Mouse (Mus musculus) midbrain, embryonic 13.5 days (tissue): ENCODE results near the gene Olfr1163. TPM values are rescaled to one million over a fixed set of nuclear protein-coding genes. Genes with fewer than 3 reads are reported as not detected.
"Not testable (repeated sequence)": the region's sequence is repeated elsewhere in the genome, so short reads cannot be mapped to it uniquely, and the experiment has no call there.

Experiments
- ATAC-seq: fragments of 200-750 bp; cut with Nextera tagmentation; 2 replicates; pipeline ENCODE4 v1.8.0; 2017; ENCODE audit warnings: mild to moderate bottlenecking, moderate TSS enrichment, moderate library complexity
- H3K27ac ChIP-seq: fragments of 300-500 bp; sonication (generic); 2 replicates; pipeline ENCODE4 v1.5.1; 2015; ENCODE audit warnings: inconsistent platforms, mild to moderate bottlenecking, moderate library complexity
- H3K27me3 ChIP-seq: fragments of 300-500 bp; sonication (generic); 2 replicates; pipeline ENCODE4 v1.6.1; 2015; ENCODE audit warnings: mild to moderate bottlenecking, inconsistent platforms
- H3K36me3 ChIP-seq: fragments of 300-500 bp; sonication (generic); 2 replicates; pipeline ENCODE4 v1.6.1; 2015; ENCODE audit warnings: mild to moderate bottlenecking, inconsistent platforms
- H3K4me1 ChIP-seq: fragments of 300-500 bp; sonication (generic); replicated peaks from 2 replicates; pipeline ENCODE4 v1.6.1; 2015; ENCODE audit warnings: inconsistent platforms
- H3K4me2 ChIP-seq: fragments of 300-500 bp; sonication (generic); replicated peaks from 2 replicates; pipeline ENCODE4 v1.6.1; 2015; ENCODE audit warnings: moderate library complexity, mild to moderate bottlenecking, inconsistent platforms
- H3K4me3 ChIP-seq: fragments of 300-500 bp; sonication (generic); replicated peaks from 2 replicates; pipeline ENCODE4 v1.5.1; 2015; ENCODE audit warnings: mild to moderate bottlenecking, inconsistent platforms
- H3K9ac ChIP-seq: fragments of 300-500 bp; sonication (generic); replicated peaks from 2 replicates; pipeline ENCODE4 v1.6.1; 2015; ENCODE audit warnings: mild to moderate bottlenecking, inconsistent platforms
- H3K9me3 ChIP-seq: fragments of 300-500 bp; sonication (generic); 2 replicates; pipeline ENCODE4 v1.6.1; 2016; ENCODE audit warnings: mild to moderate bottlenecking, inconsistent platforms
- WGBS: fragments of 180-500 bp; shearing (Covaris S2); methylation state at CpG from one replicate; pipeline ENCODE4 v1.1.7; 2015; 5-methylcytosine and 5-hydroxymethylcytosine counted together
- polyA plus RNA-seq: library from polyadenylated mRNA; unstranded; fragments of >200 nt; fragmentation: Nextera tagmentation; extraction: Ambion mirVana; gene quantifications from 2 replicates; pipeline ENCODE4 v1.2.1, GENCODE M21; 2015

The Olfr1163 gene
- not detected in 2 replicates for polyA plus RNA-seq

- no peak for ATAC-seq
These were observed at the start of gene Olfr1163 for GRCm38 (mm10) chr2:88071730-88072129. Gene Olfr1163, minus strand, starts transcription at chr2:88071830.

GRCm38 (mm10) chr2:88093866-88094265 is 22.2 kb upstream of the Olfr1163 start, which contains the start of gene Olfr1164:
Gene Olfr1164, minus strand, starts transcription at chr2:88093966.
- H3K4me1 ChIP-seq: no peaks in the 10 kb centered on the region
- 87% methylated on average over 4 of the region's 4 CpGs for WGBS
- no peak for ATAC-seq

More at GRCm38 (mm10) chr2:88071730-88072129, at the start of gene Olfr1163:
- H3K9ac ChIP-seq: no peak within 1 kb of the TSS
- H3K4me1 ChIP-seq: no peaks in the 10 kb centered on the region
- H3K36me3 ChIP-seq: no peaks in the 10 kb centered on the region
- no peaks in the 10 kb centered on the region for H3K27me3 ChIP-seq
- H3K4me3 ChIP-seq: no peak within 1 kb of the TSS
- H3K4me2 ChIP-seq: no peak within 1 kb of the TSS
- H3K27ac ChIP-seq: no peak within 1 kb of the TSS
- no peaks in the 10 kb centered on the region for H3K9me3 ChIP-seq

GRCm38 (mm10) chr2:88063587-88063986 is 8.0 kb downstream of the Olfr1163 start:
- H3K27ac ChIP-seq: no peak overlapping the region
- H3K4me2 ChIP-seq: no peak overlapping the region
- no peaks in the 10 kb centered on the region for H3K4me1 ChIP-seq
- H3K4me3 ChIP-seq: no peak overlapping the region
- H3K27me3 ChIP-seq: no peaks in the 10 kb centered on the region
- whole genome bisulfite sequencing: 78% methylated on average over 2 of the region's 2 CpGs
- H3K36me3 ChIP-seq: no peaks in the 10 kb centered on the region
- no peak overlapping the region for H3K9ac ChIP-seq
- ATAC-seq: no peak
- 0 out of 2 replicates have a peak, but pooled peaks cover 3% of the 10 kb centered on the region for H3K9me3 ChIP-seq

More at GRCm38 (mm10) chr2:88093866-88094265, 22.2 kb upstream of the Olfr1163 start, which contains the start of gene Olfr1164:
- no peak within 1 kb of the TSS for H3K9ac ChIP-seq
- H3K27ac ChIP-seq: no peak within 1 kb of the TSS
- no peaks in the 10 kb centered on the region for H3K9me3 ChIP-seq
- no peaks in the 10 kb centered on the region for H3K36me3 ChIP-seq
- H3K4me3 ChIP-seq: no peak within 1 kb of the TSS
- H3K27me3 ChIP-seq: no peaks in the 10 kb centered on the region
- no peak within 1 kb of the TSS for H3K4me2 ChIP-seq

GRCm38 (mm10) chr2:88051029-88051428 is 20.6 kb downstream of the Olfr1163 start, which contains the start of gene Olfr1162:
Gene Olfr1162, minus strand, starts transcription at chr2:88051129.
- no peaks in the 10 kb centered on the region for H3K4me1 ChIP-seq
- H3K9ac ChIP-seq: no peak within 1 kb of the TSS
- no peak within 1 kb of the TSS for H3K27ac ChIP-seq
- no peaks in the 10 kb centered on the region for H3K27me3 ChIP-seq
- H3K9me3 ChIP-seq: no peaks in the 10 kb centered on the region
- WGBS: 86% methylated on average over 1 of the region's 1 CpGs
- no peaks in the 10 kb centered on the region for H3K36me3 ChIP-seq
- H3K4me3 ChIP-seq: no peak within 1 kb of the TSS
- H3K4me2 ChIP-seq: no peak within 1 kb of the TSS
- ATAC-seq: no peak

- no peak within 1 kb of the TSS for H3K27ac ChIP-seq
- no peak within 1 kb of the TSS for H3K9ac ChIP-seq
- H3K4me2 ChIP-seq: no peak within 1 kb of the TSS
- no peaks in the 10 kb centered on the region for H3K27me3 ChIP-seq
- H3K4me3 ChIP-seq: no peak within 1 kb of the TSS
- H3K36me3 ChIP-seq: no peaks in the 10 kb centered on the region
- no peaks in the 10 kb centered on the region for H3K4me1 ChIP-seq
- H3K9me3 ChIP-seq: no peaks in the 10 kb centered on the region
- ATAC-seq: no peak
These were observed 34.0 kb downstream of the Olfr1163 start, which contains the start of gene Olfr73 for GRCm38 (mm10) chr2:88037599-88037998. Gene Olfr73, minus strand, starts transcription at chr2:88037699.

- H3K4me1 ChIP-seq: not testable (repeated sequence)
- 91% methylated on average over 1 of the region's 1 CpGs for WGBS
These were observed 49.2 kb downstream of the Olfr1163 start, which contains the start of gene Olfr1161 for GRCm38 (mm10) chr2:88022474-88022873. Gene Olfr1161, plus strand, starts transcription at chr2:88022774.

More at GRCm38 (mm10) chr2:88022474-88022873, 49.2 kb downstream of the Olfr1163 start, which contains the start of gene Olfr1161:
- not testable (repeated sequence) for H3K27me3 ChIP-seq, H3K9me3 ChIP-seq, H3K4me2 ChIP-seq, H3K4me3 ChIP-seq, H3K9ac ChIP-seq, ATAC-seq, H3K27ac ChIP-seq, H3K36me3 ChIP-seq

Other genes starting within 250 kb of the Olfr1163 start
- not detected in 2 replicates for gene Olfr1148, start 241.3 kb downstream of the Olfr1163 start, polyA plus RNA-seq
- not detected in 2 replicates for gene Olfr1150-ps1, start 227.8 kb downstream of the Olfr1163 start, polyA plus RNA-seq
- gene Olfr1151, start 216.0 kb downstream of the Olfr1163 start, polyA plus RNA-seq: not detected in 2 replicates
- not detected in 2 replicates for gene Olfr1152, start 205.3 kb downstream of the Olfr1163 start, polyA plus RNA-seq
- not detected in 2 replicates for gene Olfr1153, start 176.9 kb downstream of the Olfr1163 start, polyA plus RNA-seq
- gene Olfr1154, start 166.7 kb downstream of the Olfr1163 start, polyA plus RNA-seq: not detected in 2 replicates
- gene Olfr1155, start 126.7 kb downstream of the Olfr1163 start, polyA plus RNA-seq: not detected in 2 replicates
- gene Olfr1156, start 118.7 kb downstream of the Olfr1163 start, polyA plus RNA-seq: not detected in 2 replicates
- gene Olfr1157, start 103.5 kb downstream of the Olfr1163 start, polyA plus RNA-seq: not detected in 2 replicates
- not detected in 2 replicates for gene Olfr74, start 97.2 kb downstream of the Olfr1163 start, polyA plus RNA-seq
- not detected in 2 replicates for gene Olfr1158, start 81.7 kb downstream of the Olfr1163 start, polyA plus RNA-seq
- gene Olfr1160, start 63.6 kb downstream of the Olfr1163 start, polyA plus RNA-seq: not detected in 2 replicates
- not detected in 2 replicates for gene Olfr1161, start 49.1 kb downstream of the Olfr1163 start, polyA plus RNA-seq
- not detected in 2 replicates for gene Olfr73, start 34.1 kb downstream of the Olfr1163 start, polyA plus RNA-seq
- not detected in 2 replicates for gene Olfr1162, start 20.7 kb downstream of the Olfr1163 start, polyA plus RNA-seq
- not detected in 2 replicates for gene Olfr1164, start 22.1 kb upstream of the Olfr1163 start, polyA plus RNA-seq
- gene Olfr1166, start 56.4 kb upstream of the Olfr1163 start, polyA plus RNA-seq: not detected in 2 replicates
- not detected in 2 replicates for gene Olfr1167, start 83.4 kb upstream of the Olfr1163 start, polyA plus RNA-seq
- gene Olfr1168, start 110.0 kb upstream of the Olfr1163 start, polyA plus RNA-seq: not detected in 2 replicates
- gene Olfr1170, start 156.5 kb upstream of the Olfr1163 start, polyA plus RNA-seq: not detected in 2 replicates
- gene Olfr1173, start 208.0 kb upstream of the Olfr1163 start, polyA plus RNA-seq: not detected in 2 replicates
- not detected in 2 replicates for gene Olfr1174-ps, start 243.3 kb upstream of the Olfr1163 start, polyA plus RNA-seq